Mouse (Mus musculus) CD4-positive helper T cell, adult 2 months (primary cell): ENCODE results near the gene Cxcr1.
A peak's percentile ranks its signal among the peaks of the same experiment; 100 is the strongest.

Experiments
- DNase-seq: peaks from one replicate; pipeline ENCODE4 v3.0.0-alpha.2; 2012; ENCODE audit warnings: low read depth, missing footprints, low spot score

Cxcr1 gene

DNA sequence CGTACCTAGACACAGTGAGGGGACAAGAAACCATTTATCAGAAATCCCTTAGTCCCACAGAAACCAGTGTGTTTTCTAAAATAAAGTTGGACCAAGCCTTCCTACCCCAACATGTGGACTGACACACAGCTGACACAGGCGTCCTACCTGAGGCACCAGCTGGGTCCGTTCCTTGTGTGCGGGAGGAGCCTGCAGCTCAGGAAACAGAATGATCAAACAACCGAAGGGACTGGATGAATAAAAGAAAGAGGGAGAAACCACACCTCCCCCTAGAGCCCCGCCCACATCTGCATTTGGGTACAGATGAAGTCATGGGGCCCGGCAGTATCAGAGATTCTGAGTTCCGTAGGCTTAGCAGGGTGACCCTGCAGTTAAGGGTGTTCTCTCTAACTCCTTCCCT is at the start of gene Cxcr1:
Cxcr1 (minus strand) TSS at position 187 of the 400 bp plus-strand sequence.
- peak; percentile 37 for DNase-seq

DNA sequence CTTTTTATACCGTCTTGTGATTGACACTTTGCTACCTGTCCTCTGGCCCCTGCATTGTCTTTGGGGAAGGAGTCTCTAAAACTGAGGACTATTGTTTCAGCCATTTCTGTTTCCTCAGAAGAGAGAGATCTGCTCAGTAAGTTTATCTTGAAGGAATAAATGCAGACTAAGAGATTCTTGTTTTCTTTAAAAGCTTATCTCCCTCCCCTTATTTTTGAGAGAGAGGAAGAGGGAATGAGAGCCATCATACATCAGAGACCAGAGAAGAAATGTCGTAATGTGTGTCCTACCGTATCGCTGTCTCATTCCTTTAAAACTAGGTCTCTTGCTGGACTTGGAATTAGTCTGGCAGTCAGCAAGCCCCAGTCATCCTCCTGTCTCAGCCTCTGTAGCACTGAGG is 46.4 kb upstream of the Cxcr1 start:
- no peak for DNase-seq

GRCm38 (mm10) chr1:74240311-74240710 is 45.9 kb upstream of the Cxcr1 start:
- DNase-seq, result no peak

- peak; percentile 36 for DNase-seq
Observed at GRCm38 (mm10) chr1:74239618-74240017, 45.2 kb upstream of the Cxcr1 start.

- peak; percentile 54 for DNase-seq
Observed at GRCm38 (mm10) chr1:74239162-74239561, 44.7 kb upstream of the Cxcr1 start.

GRCm38 (mm10) chr1:74238136-74238535 is 43.7 kb upstream of the Cxcr1 start:
- peak; percentile 40 for DNase-seq

- peak; percentile 31 for DNase-seq
Observed at GRCm38 (mm10) chr1:74237671-74238070, 43.2 kb upstream of the Cxcr1 start.

DNA sequence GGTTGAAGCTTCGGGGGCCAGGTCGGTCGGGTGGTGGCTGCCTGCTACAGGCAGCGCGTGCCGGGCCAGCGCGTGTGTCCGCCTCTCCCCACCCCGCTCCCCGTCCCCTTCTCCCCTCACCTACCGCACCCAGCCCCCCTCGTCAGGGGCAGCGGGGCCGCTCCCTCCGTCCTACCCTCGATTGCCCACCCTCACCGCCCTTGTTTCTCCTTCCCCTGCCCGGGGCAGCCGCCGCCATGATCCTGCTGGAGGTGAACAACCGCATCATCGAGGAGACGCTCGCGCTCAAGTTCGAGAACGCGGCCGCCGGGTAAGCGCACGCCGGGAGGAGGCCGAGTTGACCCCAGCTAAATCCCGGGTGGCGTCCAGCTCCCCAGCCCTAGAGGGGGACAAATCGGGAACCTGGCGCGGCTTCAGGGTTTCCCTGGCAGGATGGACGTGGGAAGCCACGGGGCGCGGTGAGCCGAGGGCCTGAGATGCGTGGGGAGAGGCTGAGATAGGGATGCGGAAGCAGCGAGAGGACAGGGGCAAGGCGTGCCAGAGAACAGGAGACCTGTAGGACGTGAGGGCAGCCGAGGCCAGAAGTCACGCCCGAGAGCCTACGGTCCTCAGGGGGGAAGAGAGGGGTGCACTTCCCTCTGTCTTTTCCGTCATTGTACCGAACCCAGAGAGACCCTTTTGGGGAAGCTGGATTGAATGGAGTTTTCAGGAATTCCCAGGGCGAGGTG is 42.3 kb upstream of the Cxcr1 start:
- DNase-seq, result peak; percentile 66

DNA sequence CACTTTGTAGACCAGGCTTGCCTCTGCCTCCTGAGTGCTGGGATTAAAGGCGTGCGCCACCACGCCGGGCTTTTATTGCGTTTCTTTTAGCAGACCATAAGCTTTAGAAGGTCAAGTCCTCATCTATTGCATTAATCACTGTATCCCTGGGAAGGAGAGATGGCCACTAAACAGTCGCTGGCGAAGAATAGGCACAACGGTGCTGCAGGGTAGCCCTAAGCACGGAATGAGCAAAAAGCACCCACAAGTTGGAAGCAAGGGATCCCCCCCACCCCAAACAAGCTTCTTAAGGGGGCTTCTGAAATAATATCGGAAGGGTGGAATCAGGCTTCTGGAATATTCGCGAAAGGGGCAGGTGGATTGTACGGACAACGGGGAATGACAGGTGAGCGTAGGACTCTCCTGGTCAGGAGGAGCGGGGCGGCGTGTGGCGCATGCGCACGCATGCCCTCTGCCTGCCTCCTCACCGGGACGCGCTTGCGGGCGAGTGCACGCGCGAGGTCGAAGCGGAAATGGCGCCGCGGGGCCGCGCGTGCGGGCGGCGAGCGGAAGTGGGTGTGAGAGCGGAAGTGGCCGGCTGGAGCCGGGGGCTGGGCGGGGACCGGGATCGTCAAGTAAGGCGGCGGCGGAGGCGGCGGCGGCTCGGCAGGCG is 41.6 kb upstream of the Cxcr1 start, which contains the start of gene Arpc2:
Arpc2 (plus strand) TSS at position 147 of the 652 bp plus-strand sequence.
- DNase-seq, result peak; percentile 99

DNA sequence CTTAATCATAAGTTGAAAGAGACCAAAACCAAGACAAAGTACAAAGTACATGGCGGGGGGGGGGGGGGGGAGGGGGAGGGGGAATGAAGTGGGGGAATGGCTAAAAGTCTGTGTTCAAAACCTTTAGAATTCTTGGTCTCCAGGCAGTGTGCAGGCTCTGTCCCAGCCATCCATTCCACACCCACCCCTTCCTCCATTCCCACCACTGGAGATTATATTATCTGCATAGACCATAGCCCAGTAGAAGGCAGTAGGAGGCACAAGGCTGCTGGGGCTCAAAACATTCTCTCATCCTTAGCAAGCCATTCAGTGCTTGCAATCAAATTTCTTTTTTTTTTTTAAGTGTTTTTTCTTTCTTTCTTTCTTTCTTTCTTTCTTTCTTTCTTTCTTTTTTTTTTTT is 36.6 kb upstream of the Cxcr1 start:
- DNase-seq, result no peak

- DNase-seq, result no peak
Observed at GRCm38 (mm10) chr1:74229942-74230341, 35.5 kb upstream of the Cxcr1 start.

GRCm38 (mm10) chr1:74227317-74227716 is 32.9 kb upstream of the Cxcr1 start:
- peak; percentile 86 for DNase-seq

- DNase-seq, result no peak
Observed at GRCm38 (mm10) chr1:74219922-74220321, 25.5 kb upstream of the Cxcr1 start.

DNA sequence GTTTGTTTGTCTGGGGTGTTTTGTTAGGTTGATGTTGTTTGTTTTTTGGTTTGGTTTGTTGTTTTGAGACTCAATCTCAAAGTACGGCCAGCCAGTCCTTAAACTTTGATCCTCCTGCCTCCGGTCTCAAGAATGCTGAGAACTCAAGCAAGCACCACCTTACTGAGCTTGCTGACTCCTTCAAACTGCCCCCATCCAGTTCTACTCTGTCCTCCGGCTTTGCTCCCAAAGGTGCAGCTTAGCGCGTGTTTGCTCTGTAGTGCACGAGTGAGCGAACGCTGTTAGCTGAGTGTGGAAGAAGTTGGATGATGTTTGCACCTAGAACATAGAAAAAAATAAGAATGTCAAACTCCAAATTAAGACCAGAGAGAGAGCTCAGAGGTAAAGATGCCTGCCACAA is 14.5 kb upstream of the Cxcr1 start:
- DNase-seq, result no peak

DNA sequence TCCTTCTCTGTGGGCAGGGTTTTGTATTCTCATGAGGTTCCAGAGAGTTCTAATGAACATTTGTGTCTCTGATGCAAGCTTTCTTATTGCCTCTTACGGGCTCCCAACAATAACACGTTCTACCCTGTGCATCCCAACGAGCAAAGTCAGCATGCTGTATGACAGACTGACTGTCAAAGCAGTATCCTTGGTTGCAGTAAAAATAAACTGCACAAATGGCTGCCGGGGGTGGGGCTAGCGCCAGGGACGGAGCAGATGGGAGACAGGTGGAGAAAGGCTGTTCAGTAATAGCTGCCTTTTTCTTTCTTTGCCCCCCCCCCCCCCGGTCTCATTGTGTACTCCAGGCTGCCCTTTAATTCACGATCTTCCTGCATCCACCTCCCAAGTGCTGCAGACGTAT is 13.5 kb upstream of the Cxcr1 start:
- DNase-seq, result no peak

- no peak for DNase-seq
Observed at GRCm38 (mm10) chr1:74206642-74207041, 12.2 kb upstream of the Cxcr1 start.

GRCm38 (mm10) chr1:74205881-74206280 is 11.4 kb upstream of the Cxcr1 start:
- peak; percentile 61 for DNase-seq

DNA sequence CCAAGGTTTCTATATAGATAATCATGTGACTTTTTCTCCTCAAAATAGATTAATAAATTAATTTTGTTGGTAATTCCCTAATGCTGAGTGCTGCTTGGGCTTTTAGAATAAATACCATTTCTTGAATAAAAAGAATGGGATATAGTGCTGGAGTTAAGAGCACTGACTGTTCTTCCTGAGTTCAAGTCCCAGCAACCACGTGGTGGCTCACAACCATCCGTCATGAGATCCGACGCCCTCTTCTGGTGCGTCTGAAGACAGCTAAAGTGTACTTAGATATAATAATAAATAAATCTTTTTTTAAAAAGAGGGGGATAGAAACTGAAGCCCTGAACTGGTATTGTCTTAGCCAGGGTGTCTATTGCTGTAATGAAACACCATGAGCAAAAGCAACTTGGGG is 9.0 kb upstream of the Cxcr1 start:
- no peak for DNase-seq

DNA sequence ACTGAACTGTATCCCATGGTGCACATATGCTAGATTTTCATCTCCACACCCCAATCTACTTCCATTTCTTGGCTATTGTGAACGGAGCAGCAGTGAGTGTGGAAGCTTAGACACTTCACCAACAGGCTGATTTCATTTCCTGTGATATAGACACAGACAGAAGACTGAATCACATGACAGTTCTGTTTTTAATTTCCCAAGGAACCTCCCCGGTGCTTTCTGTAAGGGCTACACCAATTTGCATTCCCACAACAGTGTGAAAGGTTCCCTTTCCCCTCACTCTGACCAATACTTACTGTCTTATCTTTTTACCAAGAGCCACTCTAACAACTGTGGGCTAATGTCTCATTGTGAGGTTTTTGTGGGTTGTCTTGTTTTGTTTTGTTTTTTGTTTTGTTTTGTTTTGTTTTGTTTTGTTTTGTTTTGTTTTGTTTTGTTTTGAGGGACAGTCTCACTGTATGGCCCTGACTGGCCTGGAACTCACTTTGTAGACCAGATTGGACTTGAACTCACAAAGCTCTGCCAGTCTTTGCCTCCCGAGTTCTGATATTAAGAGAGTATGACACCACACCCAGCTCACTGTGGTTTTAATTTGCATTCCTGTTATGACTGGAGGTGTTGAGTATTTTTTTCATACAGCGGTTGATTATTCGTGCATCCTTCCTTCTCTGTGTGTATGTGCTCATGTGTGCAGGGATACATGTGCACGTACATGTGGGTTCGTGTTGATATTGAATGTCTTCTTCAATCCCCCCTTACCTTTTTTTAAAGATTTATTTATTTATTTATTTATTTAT is 6.8 kb upstream of the Cxcr1 start:
- peak; percentile 72 for DNase-seq

DNA sequence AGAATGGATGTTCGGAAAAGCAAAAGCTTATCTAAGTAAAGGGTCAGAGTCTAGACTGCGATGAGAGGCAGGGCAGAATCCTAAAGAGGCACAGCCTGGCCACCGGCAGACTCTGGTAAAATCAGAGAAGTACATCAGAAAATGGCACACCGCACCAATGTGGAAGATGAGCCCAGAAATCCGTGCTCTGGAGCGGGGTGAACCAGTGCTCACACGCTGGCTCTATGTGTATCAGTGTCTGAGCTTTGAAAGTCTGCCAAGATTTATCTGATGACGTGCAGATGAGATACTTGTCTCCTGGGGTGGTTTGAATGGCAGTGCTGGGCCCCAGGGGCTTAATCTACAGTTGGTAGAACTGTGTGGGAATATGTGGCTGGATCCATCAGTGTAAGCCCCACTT is 4.6 kb upstream of the Cxcr1 start:
- DNase-seq, result no peak

- DNase-seq, result no peak
Observed at GRCm38 (mm10) chr1:74197726-74198470, 3.5 kb upstream of the Cxcr1 start.
